Mouse (Mus musculus) kidney, postnatal 0 days (tissue): ENCODE data around the gene Coa5. TPM values are rescaled to one million over a fixed set of nuclear protein-coding genes. Genes with fewer than 3 reads are reported as not detected.
A peak's percentile ranks its signal among the peaks of the same experiment; 100 is the strongest.

Source experiments
- ATAC-seq: fragments of 200-750 bp; cut with Nextera tagmentation; replicated peaks from 2 replicates; pipeline ENCODE4 v1.8.0; 2017; ENCODE audit warnings: low read depth, moderate number of reproducible peaks, moderate TSS enrichment, moderate library complexity; ENCODE audit not compliant: low FRiP score
- DNase-seq: peaks from one replicate; pipeline ENCODE4 v3.0.0-alpha.2; 2016; ENCODE audit warnings: low spot score
- H3K27ac ChIP-seq: fragments of 300-500 bp; sonication (generic); 2 replicates; pipeline ENCODE4 v1.5.1; 2014; ENCODE audit warnings: mild to moderate bottlenecking
- H3K27me3 ChIP-seq: fragments of 300-500 bp; sonication (generic); 2 replicates; pipeline ENCODE4 v1.6.1; 2014; ENCODE audit warnings: low read length, mixed read lengths; ENCODE audit not compliant: insufficient read depth
- H3K36me3 ChIP-seq: fragments of 300-500 bp; sonication (generic); 2 replicates; pipeline ENCODE4 v1.6.1; 2014; ENCODE audit warnings: low read length, mixed read lengths; ENCODE audit not compliant: insufficient read depth
- H3K4me1 ChIP-seq: fragments of 300-500 bp; sonication (generic); replicated peaks from 2 replicates; pipeline ENCODE4 v1.6.1; 2014; ENCODE audit warnings: antibody characterized with exemption, low read length, mixed read lengths; ENCODE audit not compliant: insufficient read depth
- H3K4me2 ChIP-seq: fragments of 300-500 bp; sonication (generic); 2 replicates; pipeline ENCODE4 v1.6.1; 2014; ENCODE audit warnings: mild to moderate bottlenecking, low read length, moderate library complexity, mixed read lengths
- H3K4me3 ChIP-seq: fragments of 300-500 bp; sonication (generic); replicated peaks from 2 replicates; pipeline ENCODE4 v1.5.1; 2014; ENCODE audit warnings: low read depth, low read length
- H3K9ac ChIP-seq: fragments of 300-500 bp; sonication (generic); 2 replicates; pipeline ENCODE4 v1.6.1; 2014; ENCODE audit warnings: low read depth, low read length
- H3K9me3 ChIP-seq: fragments of 300-500 bp; sonication (generic); replicated peaks from 2 replicates; pipeline ENCODE4 v1.6.1; 2016; ENCODE audit warnings: low read length, inconsistent platforms, mixed read lengths
- CTCF ChIP-seq: IDR thresholded peaks from 2 replicates; pipeline ENCODE4 v1.5.1; 2016; ENCODE audit warnings: antibody characterized with exemption, low read depth, mild to moderate bottlenecking, moderate library complexity
- WGBS: fragments of 180-500 bp; shearing (Covaris S2); extraction: QIAGEN DNeasy Blood & Tissue Kit; methylation state at CpG from one replicate; pipeline ENCODE4 v1.1.7; 2014; 5-methylcytosine and 5-hydroxymethylcytosine counted together
- polyA plus RNA-seq: library from polyadenylated mRNA; unstranded; fragments of >200 nt; fragmentation: Nextera tagmentation; extraction: Ambion mirVana; gene quantifications from 2 replicates; pipeline ENCODE4 v1.2.1, GENCODE M21; 2015

Gene Coa5
- polyA plus RNA-seq, 1 experiment from 2014 or later = 39.2 TPM

GRCm38 (mm10) chr1:37466322-37466995 is 36.6 kb upstream of the Coa5 start:
- no peaks in the 10 kb centered on the region for H3K27me3 ChIP-seq
- H3K4me2 ChIP-seq = no peak overlapping the region
- ATAC-seq (no peak), DNase-seq (no peak)
- H3K9ac ChIP-seq = no peak overlapping the region
- no peaks in the 10 kb centered on the region for H3K36me3 ChIP-seq
- TF ChIP-seq CTCF = peak; percentile 46; the same call in 1 of the 2 replicates
- no peak overlapping the region for H3K27ac ChIP-seq
- 87% methylated on average over 3 of the region's 3 CpGs for whole genome bisulfite sequencing
- H3K4me3 ChIP-seq = no peak overlapping the region
- H3K9me3 ChIP-seq = no peaks in the 10 kb centered on the region
- H3K4me1 ChIP-seq = no peaks in the 10 kb centered on the region

DNA sequence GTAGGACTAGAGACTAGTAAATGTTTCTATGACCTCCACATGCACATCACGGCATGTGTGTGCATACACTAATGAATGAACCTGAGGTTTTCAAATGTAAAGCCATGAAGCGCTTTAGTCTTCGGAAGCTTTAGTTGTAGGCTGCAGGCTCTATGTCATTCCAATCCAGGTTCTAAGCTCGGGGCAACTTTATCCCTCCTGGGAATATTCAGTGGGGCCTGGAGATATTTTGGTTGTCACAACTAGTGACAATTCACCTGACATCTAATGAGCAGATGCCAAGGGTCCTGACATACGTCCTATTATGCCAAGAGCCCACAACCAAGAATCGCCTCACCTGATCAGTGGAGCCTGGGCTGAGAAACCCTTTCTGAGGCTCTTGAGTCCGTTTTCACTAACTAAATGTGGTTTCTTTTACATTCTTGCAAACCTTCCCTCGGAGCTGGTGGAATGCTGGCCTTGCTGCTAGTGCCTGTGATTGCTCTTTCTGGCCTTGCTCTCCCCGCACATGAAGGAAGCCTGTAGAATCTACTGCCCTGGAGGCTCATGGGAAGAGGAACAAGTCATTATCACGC is 35.1 kb upstream of the Coa5 start:
- WGBS = 85% methylated on average over 10 of the region's 10 CpGs
- Histone ChIP-seq H3K36me3 (no peaks in the 10 kb centered on the region), H3K27ac (no peak overlapping the region), H3K4me1 (no peaks in the 10 kb centered on the region), H3K9ac (no peak overlapping the region), H3K4me3 (no peak overlapping the region), H3K4me2 (no peak overlapping the region), H3K9me3 (no peaks in the 10 kb centered on the region), H3K27me3 (no peaks in the 10 kb centered on the region)
- no peak for TF ChIP-seq CTCF
- DNase-seq (no peak), ATAC-seq (no peak)

DNA sequence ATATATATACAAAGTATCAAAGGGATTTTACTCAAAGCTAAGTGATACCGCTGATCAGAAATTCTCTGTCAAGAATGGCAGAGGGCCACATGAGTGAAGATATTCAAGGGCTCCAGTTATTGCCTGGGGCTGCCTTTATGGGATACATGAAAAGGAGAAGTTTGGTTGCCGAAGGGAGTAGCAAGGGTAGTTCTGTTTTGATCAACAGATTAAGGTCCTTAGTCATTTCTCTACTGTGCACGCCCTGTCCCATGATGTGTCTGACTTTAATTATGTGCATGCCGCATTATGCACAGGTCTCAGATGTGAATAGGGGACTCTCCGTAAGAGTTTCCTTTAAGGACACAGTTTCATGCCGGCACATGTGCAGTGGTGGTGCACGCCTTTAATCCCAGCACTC is 27.6 kb upstream of the Coa5 start:
- 94% methylated on average over 7 of the region's 7 CpGs for WGBS
- no peaks in the 10 kb centered on the region for H3K4me1 ChIP-seq
- no peak overlapping the region for H3K9ac ChIP-seq
- no peaks in the 10 kb centered on the region for H3K9me3 ChIP-seq
- no peak for ATAC-seq
- TF ChIP-seq CTCF = no peak
- no peaks in the 10 kb centered on the region for H3K36me3 ChIP-seq
- no peak overlapping the region for H3K27ac ChIP-seq
- H3K4me3 ChIP-seq = no peak overlapping the region
- DNase-seq = no peak
- no peaks in the 10 kb centered on the region for H3K27me3 ChIP-seq
- H3K4me2 ChIP-seq = no peak overlapping the region

- TF ChIP-seq CTCF = no peak
- WGBS = 93% methylated on average over 8 of the region's 8 CpGs
- no peaks in the 10 kb centered on the region for H3K27me3 ChIP-seq
Observed at GRCm38 (mm10) chr1:37451270-37451669, 21.4 kb upstream of the Coa5 start.

GRCm38 (mm10) chr1:37448361-37449095 is 18.6 kb upstream of the Coa5 start:
- Histone ChIP-seq H3K9ac (no peak overlapping the region), H3K4me2 (no peak overlapping the region), H3K4me1 (no peaks in the 10 kb centered on the region), H3K36me3 (peaks cover 10% of the 10 kb centered on the region; the same call in 1 of the 2 replicates), H3K4me3 (no peak overlapping the region), H3K9me3 (no peaks in the 10 kb centered on the region), H3K27me3 (no peaks in the 10 kb centered on the region), H3K27ac (no peak overlapping the region)
- peak; percentile 70 for TF ChIP-seq CTCF
- WGBS = 82% methylated on average over 10 of the region's 10 CpGs
- DNase-seq (peak; percentile 45), ATAC-seq (no peak)

More at GRCm38 (mm10) chr1:37451270-37451669, 21.4 kb upstream of the Coa5 start:
- H3K27ac ChIP-seq = no peak overlapping the region
- no peak overlapping the region for H3K9ac ChIP-seq
- peaks cover 10% of the 10 kb centered on the region; the same call in 1 of the 2 replicates for H3K36me3 ChIP-seq
- H3K4me1 ChIP-seq = no peaks in the 10 kb centered on the region
- H3K9me3 ChIP-seq = no peaks in the 10 kb centered on the region
- no peak overlapping the region for H3K4me3 ChIP-seq
- DNase-seq = no peak
- ATAC-seq = no peak
- no peak overlapping the region for H3K4me2 ChIP-seq
